Mouse (Mus musculus): Measurements from ENCODE around the gene Vamp9. TPM values are rescaled to one million over a fixed set of nuclear protein-coding genes. Genes with fewer than 3 reads are reported as not detected.

Vamp9 gene
- polyA plus RNA-seq (2015; fragmentation: Nextera tagmentation; extraction: Ambion mirVana) = 0.18 and 0.23 TPM in 2 replicates

GRCm38 (mm10) chr5:99906181-99906956, at the start of gene Vamp9:
Gene Vamp9 (plus strand): TSS chr5:99906254.
- peak; percentile 93 for DNase-seq (ENCODE audit: low spot score)

- peak; percentile 72 for DNase-seq (ENCODE audit: low spot score)
Measured at GRCm38 (mm10) chr5:99857106-99857637, 48.9 kb upstream of the Vamp9 start.

GRCm38 (mm10) chr5:99859637-99860433, 46.2 kb upstream of the Vamp9 start:
- DNase-seq (ENCODE audit: low spot score) = no peak

- DNase-seq (ENCODE audit: low spot score) = no peak
Measured at GRCm38 (mm10) chr5:99861816-99862215, 44.2 kb upstream of the Vamp9 start.

- DNase-seq (ENCODE audit: low spot score) = peak; percentile 32
Measured at GRCm38 (mm10) chr5:99863656-99864380, 42.2 kb upstream of the Vamp9 start.

GRCm38 (mm10) chr5:99865779-99866178, 40.3 kb upstream of the Vamp9 start:
- DNase-seq (ENCODE audit: low spot score) = no peak

GRCm38 (mm10) chr5:99868286-99868685, 37.8 kb upstream of the Vamp9 start:
- DNase-seq (ENCODE audit: low spot score) = no peak

GRCm38 (mm10) chr5:99868923-99869322, 37.1 kb upstream of the Vamp9 start:
- DNase-seq (ENCODE audit: low spot score) = no peak

- DNase-seq (ENCODE audit: low spot score) = no peak
Measured at GRCm38 (mm10) chr5:99877565-99877964, 28.5 kb upstream of the Vamp9 start.

- DNase-seq (ENCODE audit: low spot score) = no peak
Measured at GRCm38 (mm10) chr5:99882441-99882840, 23.6 kb upstream of the Vamp9 start.

- DNase-seq (ENCODE audit: low spot score) = no peak
Measured at GRCm38 (mm10) chr5:99884035-99884434, 22.0 kb upstream of the Vamp9 start.

- DNase-seq (ENCODE audit: low spot score) = no peak
Measured at GRCm38 (mm10) chr5:99887133-99887532, 18.9 kb upstream of the Vamp9 start.

- DNase-seq (ENCODE audit: low spot score) = peak; percentile 59
Measured at GRCm38 (mm10) chr5:99891516-99892441, 14.3 kb upstream of the Vamp9 start.

GRCm38 (mm10) chr5:99900041-99900440, 6.0 kb upstream of the Vamp9 start:
- DNase-seq (ENCODE audit: low spot score) = peak; percentile 66

- DNase-seq (ENCODE audit: low spot score) = no peak
Measured at GRCm38 (mm10) chr5:99905731-99906130, 323 bp upstream of the Vamp9 start.

- no peak for DNase-seq (ENCODE audit: low spot score)
Measured at GRCm38 (mm10) chr5:99915494-99915893, 9.4 kb downstream of the Vamp9 start.

- DNase-seq (ENCODE audit: low spot score) = no peak
Measured at GRCm38 (mm10) chr5:99922033-99922432, 16.0 kb downstream of the Vamp9 start.

- DNase-seq (ENCODE audit: low spot score) = peak; percentile 29
Measured at GRCm38 (mm10) chr5:99927951-99928350, 21.9 kb downstream of the Vamp9 start.

- DNase-seq (ENCODE audit: low spot score) = no peak
Measured at GRCm38 (mm10) chr5:99931910-99932309, 25.9 kb downstream of the Vamp9 start.

GRCm38 (mm10) chr5:99939440-99939839, 33.4 kb downstream of the Vamp9 start:
- DNase-seq (ENCODE audit: low spot score) = no peak
